Mouse (Mus musculus) heart, embryonic 15.5 days (tissue): Measurements from ENCODE around the gene Prlhr. TPM values are rescaled to one million over a fixed set of nuclear protein-coding genes. Genes with fewer than 3 reads are reported as not detected.

Experiments used
- ATAC-seq: fragments of 200-750 bp; cut with Nextera tagmentation; replicated peaks from 2 replicates; pipeline ENCODE4 v1.8.0; 2017; ENCODE audit warnings: low read depth, moderate TSS enrichment; ENCODE audit not compliant: insufficient number of reproducible peaks, insufficient read depth, low FRiP score
- H3K27ac ChIP-seq: fragments of 300-500 bp; sonication (generic); 2 replicates; pipeline ENCODE4 v1.5.1; 2015; ENCODE audit warnings: mild to moderate bottlenecking, inconsistent platforms
- H3K27me3 ChIP-seq: fragments of 300-500 bp; sonication (generic); 2 replicates; pipeline ENCODE4 v1.6.1; 2015; ENCODE audit warnings: inconsistent platforms
- H3K36me3 ChIP-seq: fragments of 300-500 bp; sonication (generic); 2 replicates; pipeline ENCODE4 v1.6.1; 2015; ENCODE audit warnings: mild to moderate bottlenecking, inconsistent platforms
- H3K4me1 ChIP-seq: fragments of 300-500 bp; sonication (generic); replicated peaks from 2 replicates; pipeline ENCODE4 v1.6.1; 2015; ENCODE audit warnings: inconsistent platforms
- H3K4me2 ChIP-seq: fragments of 300-500 bp; sonication (generic); 2 replicates; pipeline ENCODE4 v1.6.1; 2015; ENCODE audit warnings: inconsistent platforms, mild to moderate bottlenecking, moderate library complexity
- H3K4me3 ChIP-seq: fragments of 300-500 bp; sonication (generic); 2 replicates; pipeline ENCODE4 v1.5.1; 2015; ENCODE audit warnings: mild to moderate bottlenecking, inconsistent platforms
- H3K9ac ChIP-seq: fragments of 300-500 bp; sonication (generic); 2 replicates; pipeline ENCODE4 v1.6.1; 2015; ENCODE audit warnings: mild to moderate bottlenecking, inconsistent platforms
- H3K9me3 ChIP-seq: fragments of 300-500 bp; sonication (generic); replicated peaks from 2 replicates; pipeline ENCODE4 v1.6.1; 2016; ENCODE audit warnings: inconsistent platforms
- WGBS: fragments of 180-500 bp; shearing (Covaris S2); methylation state at CpG from one replicate; pipeline ENCODE4 v1.1.7; 2015; ENCODE audit warnings: mixed read lengths; 5-methylcytosine and 5-hydroxymethylcytosine counted together
- polyA plus RNA-seq: library from polyadenylated mRNA; unstranded; fragments of >200 nt; fragmentation: Nextera tagmentation; extraction: Ambion mirVana; gene quantifications from 2 replicates; pipeline ENCODE4 v1.2.1, GENCODE M21; 2015

Prlhr gene
- polyA plus RNA-seq, 1 experiment from 2014 or later, result not detected

GRCm38 (mm10) chr19:60466953-60467570 lies 1.0 kb downstream of the Prlhr start:
- no peak for ATAC-seq
- Histone ChIP-seq H3K4me1 (peaks cover 19% of the 10 kb centered on the region), H3K36me3 (no peaks in the 10 kb centered on the region), H3K4me2 (peak overlapping the region; percentile 54), H3K27me3 (peaks cover 46% of the 10 kb centered on the region), H3K9ac (no peak overlapping the region), H3K4me3 (peak overlapping the region; percentile 27), H3K9me3 (no peaks in the 10 kb centered on the region), H3K27ac (no peak overlapping the region)
- WGBS, result 3% methylated on average over 41 of the region's 41 CpGs

- no peaks in the 10 kb centered on the region for H3K9me3 ChIP-seq
- no peak for ATAC-seq
- no peak overlapping the region for H3K4me3 ChIP-seq
- H3K36me3 ChIP-seq, result no peaks in the 10 kb centered on the region
- H3K4me1 ChIP-seq, result peaks cover 19% of the 10 kb centered on the region
- H3K9ac ChIP-seq, result no peak overlapping the region
- peaks cover 50% of the 10 kb centered on the region for H3K27me3 ChIP-seq
- H3K27ac ChIP-seq, result no peak overlapping the region
- WGBS, result 63% methylated on average over 2 of the region's 2 CpGs
- H3K4me2 ChIP-seq, result no peak overlapping the region
These were observed 2.4 kb downstream of the Prlhr start for GRCm38 (mm10) chr19:60465726-60466125.

- WGBS, result 9% methylated on average over 3 of the region's 3 CpGs
These were observed 4.2 kb downstream of the Prlhr start for GRCm38 (mm10) chr19:60463896-60464295.

GRCm38 (mm10) chr19:60463440-60463839 lies 4.7 kb downstream of the Prlhr start:
- ATAC-seq, result no peak
- Histone ChIP-seq H3K4me1 (peaks cover 19% of the 10 kb centered on the region), H3K9me3 (no peaks in the 10 kb centered on the region), H3K27ac (no peak overlapping the region), H3K9ac (no peak overlapping the region), H3K36me3 (no peaks in the 10 kb centered on the region), H3K4me2 (no peak overlapping the region), H3K4me3 (no peak overlapping the region), H3K27me3 (peaks cover 38% of the 10 kb centered on the region)
- 58% methylated on average over 3 of the region's 3 CpGs for WGBS

More at GRCm38 (mm10) chr19:60463896-60464295, 4.2 kb downstream of the Prlhr start:
- H3K27me3 ChIP-seq, result peaks cover 43% of the 10 kb centered on the region
- H3K9me3 ChIP-seq, result no peaks in the 10 kb centered on the region
- no peak overlapping the region for H3K4me2 ChIP-seq
- H3K4me1 ChIP-seq, result peaks cover 19% of the 10 kb centered on the region
- no peak overlapping the region for H3K4me3 ChIP-seq
- no peaks in the 10 kb centered on the region for H3K36me3 ChIP-seq
- ATAC-seq, result peak; percentile 51; the same call in 1 of the 2 replicates
- H3K9ac ChIP-seq, result no peak overlapping the region
- H3K27ac ChIP-seq, result no peak overlapping the region

- 65% methylated on average over 2 of the region's 2 CpGs for WGBS
- peaks cover 8% of the 10 kb centered on the region for H3K4me1 ChIP-seq
- H3K36me3 ChIP-seq, result no peaks in the 10 kb centered on the region
- H3K9ac ChIP-seq, result no peak overlapping the region
- no peak overlapping the region for H3K27ac ChIP-seq
- H3K4me3 ChIP-seq, result no peak overlapping the region
- H3K9me3 ChIP-seq, result no peaks in the 10 kb centered on the region
- ATAC-seq, result no peak
- peaks cover 19% of the 10 kb centered on the region for H3K27me3 ChIP-seq
- H3K4me2 ChIP-seq, result no peak overlapping the region
These were observed 6.6 kb downstream of the Prlhr start for GRCm38 (mm10) chr19:60461476-60461875.

- Histone ChIP-seq H3K36me3 (no peaks in the 10 kb centered on the region), H3K9ac (no peak overlapping the region), H3K4me1 (peaks cover 8% of the 10 kb centered on the region), H3K27ac (no peak overlapping the region), H3K27me3 (peaks cover 7% of the 10 kb centered on the region; the same call in 1 of the 2 replicates), H3K4me3 (no peak overlapping the region), H3K9me3 (no peaks in the 10 kb centered on the region), H3K4me2 (no peak overlapping the region)
- ATAC-seq, result no peak; the same call in 1 of the 2 replicates
- WGBS, result 49% methylated on average over 3 of the region's 3 CpGs
These were observed 8.4 kb downstream of the Prlhr start for GRCm38 (mm10) chr19:60459680-60460079.

- no peak overlapping the region for H3K27ac ChIP-seq
- H3K4me1 ChIP-seq, result peaks cover 8% of the 10 kb centered on the region
- no peaks in the 10 kb centered on the region for H3K36me3 ChIP-seq
- H3K9ac ChIP-seq, result no peak overlapping the region
- ATAC-seq, result no peak
- H3K4me2 ChIP-seq, result no peak overlapping the region
- H3K27me3 ChIP-seq, result peaks cover 7% of the 10 kb centered on the region; the same call in 1 of the 2 replicates
- 74% methylated on average over 2 of the region's 2 CpGs for WGBS
- H3K4me3 ChIP-seq, result no peak overlapping the region
- H3K9me3 ChIP-seq, result no peaks in the 10 kb centered on the region
These were observed 9.0 kb downstream of the Prlhr start for GRCm38 (mm10) chr19:60459071-60459470.

GRCm38 (mm10) chr19:60455791-60456190 lies 12.3 kb downstream of the Prlhr start:
- 77% methylated on average over 1 of the region's 1 CpGs for WGBS
- Histone ChIP-seq H3K27me3 (no peaks in the 10 kb centered on the region), H3K4me1 (no peaks in the 10 kb centered on the region), H3K4me3 (no peak overlapping the region), H3K36me3 (no peaks in the 10 kb centered on the region), H3K4me2 (no peak overlapping the region), H3K27ac (no peak overlapping the region), H3K9ac (no peak overlapping the region), H3K9me3 (no peaks in the 10 kb centered on the region)
- no peak for ATAC-seq

- H3K9ac ChIP-seq, result no peak overlapping the region
- H3K4me3 ChIP-seq, result no peak overlapping the region
- no peaks in the 10 kb centered on the region for H3K27me3 ChIP-seq
- H3K27ac ChIP-seq, result no peak overlapping the region
- no peak for ATAC-seq
- no peaks in the 10 kb centered on the region for H3K9me3 ChIP-seq
- no peaks in the 10 kb centered on the region for H3K36me3 ChIP-seq
- H3K4me1 ChIP-seq, result no peaks in the 10 kb centered on the region; the same call in 1 of the 2 replicates
- no peak overlapping the region for H3K4me2 ChIP-seq
These were observed 27.6 kb downstream of the Prlhr start for GRCm38 (mm10) chr19:60440531-60440930.

- ATAC-seq, result no peak
- Histone ChIP-seq H3K27me3 (no peaks in the 10 kb centered on the region), H3K9me3 (no peaks in the 10 kb centered on the region), H3K4me2 (no peak overlapping the region), H3K9ac (no peak overlapping the region), H3K4me3 (no peak overlapping the region), H3K4me1 (no peaks in the 10 kb centered on the region; the same call in 1 of the 2 replicates), H3K27ac (no peak overlapping the region), H3K36me3 (no peaks in the 10 kb centered on the region)
- 35% methylated on average over 5 of the region's 5 CpGs for WGBS
These were observed 28.0 kb downstream of the Prlhr start for GRCm38 (mm10) chr19:60440083-60440482.

GRCm38 (mm10) chr19:60437566-60438241 lies 30.4 kb downstream of the Prlhr start:
- Histone ChIP-seq H3K4me1 (no peaks in the 10 kb centered on the region; the same call in 1 of the 2 replicates), H3K27me3 (no peaks in the 10 kb centered on the region), H3K9me3 (no peaks in the 10 kb centered on the region), H3K36me3 (no peaks in the 10 kb centered on the region), H3K4me3 (no peak overlapping the region), H3K4me2 (no peak overlapping the region), H3K9ac (no peak overlapping the region), H3K27ac (no peak overlapping the region)
- ATAC-seq, result no peak
- WGBS, result 53% methylated on average over 6 of the region's 6 CpGs
